Mouse (Mus musculus): ENCODE measurements around the gene Htra2. TPM values are rescaled to one million over a fixed set of nuclear protein-coding genes. Genes with fewer than 3 reads are reported as not detected.

The Htra2 gene
- polyA plus RNA-seq, 1 experiment from 2014 or later = 51.1 TPM

DNA sequence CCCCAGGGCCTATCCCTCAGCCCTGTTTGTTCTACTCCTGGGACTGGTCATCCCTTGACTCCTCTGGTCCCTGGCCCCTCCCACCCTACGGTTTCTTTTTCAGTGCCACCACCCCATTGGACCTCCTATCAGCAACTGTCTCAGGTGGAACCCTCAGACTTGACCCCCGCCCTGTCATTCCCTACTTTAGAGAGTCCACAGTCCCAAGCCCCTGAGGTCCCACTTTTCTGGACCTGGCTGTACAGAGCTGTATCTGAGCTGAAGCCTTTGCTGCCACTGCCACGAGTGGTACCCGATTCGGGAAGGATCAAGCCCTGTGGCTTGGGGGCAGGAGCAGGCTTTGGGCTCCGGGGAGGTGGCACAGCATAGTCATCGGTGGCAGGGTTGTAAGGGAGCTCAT lies 24.0 kb downstream of the Htra2 start:
- Histone ChIP-seq H3K27ac (ENCODE audit: low read depth, low read length) (no peak overlapping the region), H3K27me3 (ENCODE audit: control insufficient read depth, insufficient read depth, low read length) (peaks cover 14% of the 10 kb centered on the region; the same call in 1 of the 2 replicates), H3K36me3 (ENCODE audit: control insufficient read depth, insufficient read depth, low read length) (peaks cover 4% of the 10 kb centered on the region; the same call in 1 of the 2 replicates), H3K4me2 (replicated peaks; ENCODE audit: low read depth, low read length) (no peak overlapping the region), H3K4me1 (ENCODE audit: control insufficient read depth, insufficient read depth, low read length) (peaks cover 10% of the 10 kb centered on the region; the same call in 1 of the 2 replicates), H3K9ac (ENCODE audit: low read depth, low read length) (0 out of 2 replicates have a peak overlapping the region, but pooled peaks have one; percentile 12), H3K4me3 (ENCODE audit: low read length) (no peak overlapping the region), H3K9me3 (ENCODE audit: control insufficient read depth, low read length) (no peaks in the 10 kb centered on the region)
- 81% methylated on average over 7 of the region's 7 CpGs for WGBS
- no peak for ATAC-seq (ENCODE audit: low FRiP score, low TSS enrichment)

DNA sequence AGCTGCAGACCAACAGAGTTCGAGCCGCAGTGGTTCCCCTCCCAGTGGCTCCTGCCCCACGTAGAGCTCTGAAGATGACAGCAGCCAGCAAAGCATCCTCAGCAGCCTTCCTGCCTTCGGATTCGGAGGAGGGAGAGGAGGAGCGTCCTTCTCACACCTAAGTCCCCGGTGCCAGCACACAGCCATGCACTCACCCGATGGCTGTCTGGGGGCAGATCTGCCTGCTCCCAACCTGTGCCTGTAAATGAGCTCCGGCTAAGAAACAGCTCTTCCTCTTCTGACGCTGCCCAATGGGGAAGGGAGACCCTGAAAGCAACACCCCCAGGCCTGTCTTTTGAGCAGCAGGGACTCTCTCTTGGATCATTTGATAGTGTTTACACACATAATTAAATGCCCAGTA lies 25.3 kb downstream of the Htra2 start:
- H3K27me3 ChIP-seq (ENCODE audit: control insufficient read depth, insufficient read depth, low read length) = peaks cover 14% of the 10 kb centered on the region; the same call in 1 of the 2 replicates
- H3K36me3 ChIP-seq (ENCODE audit: control insufficient read depth, insufficient read depth, low read length) = peaks cover 4% of the 10 kb centered on the region; the same call in 1 of the 2 replicates
- H3K4me2 ChIP-seq (replicated peaks; ENCODE audit: low read depth, low read length) = no peak overlapping the region
- H3K4me1 ChIP-seq (ENCODE audit: control insufficient read depth, insufficient read depth, low read length) = peaks cover 6% of the 10 kb centered on the region; the same call in 1 of the 2 replicates
- H3K9me3 ChIP-seq (ENCODE audit: control insufficient read depth, low read length) = no peaks in the 10 kb centered on the region
- H3K9ac ChIP-seq (ENCODE audit: low read depth, low read length) = no peak overlapping the region
- no peak overlapping the region for H3K4me3 ChIP-seq (ENCODE audit: low read length)
- 27% methylated on average over 10 of the region's 10 CpGs for WGBS
- H3K27ac ChIP-seq (ENCODE audit: low read depth, low read length) = no peak overlapping the region
- no peak for ATAC-seq (ENCODE audit: low FRiP score, low TSS enrichment)

DNA sequence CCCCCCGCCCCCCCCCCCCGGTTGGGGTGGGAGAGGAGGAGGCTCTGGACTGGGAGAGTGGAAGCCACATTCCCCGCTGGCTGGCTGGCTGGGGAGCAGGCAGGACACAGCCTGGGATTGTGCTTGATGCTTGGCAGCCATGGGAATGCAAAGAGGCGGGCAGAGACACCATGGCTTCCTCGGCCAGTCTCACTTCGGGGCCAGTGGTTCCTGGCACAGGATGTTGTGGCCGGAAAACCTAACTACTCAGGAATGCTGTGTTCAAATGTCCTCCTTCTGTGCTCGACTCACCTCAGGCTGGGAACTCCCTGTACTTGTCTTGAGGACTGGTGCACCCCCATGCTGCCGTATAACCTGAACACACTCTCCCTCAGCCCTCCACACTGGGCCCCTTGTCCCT lies 27.4 kb downstream of the Htra2 start:
- H3K4me3 ChIP-seq (ENCODE audit: low read length) = no peak overlapping the region
- no peak; the same call in 1 of the 2 replicates for ATAC-seq (ENCODE audit: low FRiP score, low TSS enrichment)
- H3K4me1 ChIP-seq (ENCODE audit: control insufficient read depth, insufficient read depth, low read length) = peaks cover 4% of the 10 kb centered on the region; the same call in 1 of the 2 replicates
- peaks cover 14% of the 10 kb centered on the region; the same call in 1 of the 2 replicates for H3K27me3 ChIP-seq (ENCODE audit: control insufficient read depth, insufficient read depth, low read length)
- WGBS = 62% methylated on average over 8 of the region's 9 CpGs
- H3K9me3 ChIP-seq (ENCODE audit: control insufficient read depth, low read length) = no peaks in the 10 kb centered on the region
- no peak overlapping the region for H3K9ac ChIP-seq (ENCODE audit: low read depth, low read length)
- peaks cover 4% of the 10 kb centered on the region; the same call in 1 of the 2 replicates for H3K36me3 ChIP-seq (ENCODE audit: control insufficient read depth, insufficient read depth, low read length)
- H3K4me2 ChIP-seq (replicated peaks; ENCODE audit: low read depth, low read length) = no peak overlapping the region
- H3K27ac ChIP-seq (ENCODE audit: low read depth, low read length) = no peak overlapping the region

DNA sequence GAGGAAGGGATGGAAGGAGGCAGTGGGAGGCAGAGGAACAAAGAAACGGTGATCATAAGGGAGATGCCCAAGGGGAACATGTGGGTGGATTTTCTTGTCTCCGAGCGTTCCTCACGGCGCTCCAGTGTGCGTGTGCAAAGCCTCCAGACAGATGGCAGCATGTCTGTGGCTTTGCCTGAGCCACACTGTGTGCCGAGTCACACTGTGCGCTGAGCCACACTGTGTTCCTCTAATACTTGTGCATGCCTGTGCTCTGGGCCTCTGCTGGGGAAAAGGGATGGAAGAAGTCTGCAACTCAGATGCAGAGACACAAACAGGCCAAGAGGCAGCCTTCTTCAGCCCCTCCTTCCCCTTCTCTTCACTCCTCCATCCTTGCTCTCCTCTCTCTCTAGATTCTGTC lies 27.8 kb downstream of the Htra2 start:
- no peak overlapping the region for H3K4me3 ChIP-seq (ENCODE audit: low read length)
- no peak overlapping the region for H3K9ac ChIP-seq (ENCODE audit: low read depth, low read length)
- no peak for ATAC-seq (ENCODE audit: low FRiP score, low TSS enrichment)
- no peaks in the 10 kb centered on the region for H3K9me3 ChIP-seq (ENCODE audit: control insufficient read depth, low read length)
- H3K4me1 ChIP-seq (ENCODE audit: control insufficient read depth, insufficient read depth, low read length) = peaks cover 4% of the 10 kb centered on the region; the same call in 1 of the 2 replicates
- H3K4me2 ChIP-seq (replicated peaks; ENCODE audit: low read depth, low read length) = no peak overlapping the region
- H3K36me3 ChIP-seq (ENCODE audit: control insufficient read depth, insufficient read depth, low read length) = peaks cover 4% of the 10 kb centered on the region; the same call in 1 of the 2 replicates
- 70% methylated on average over 8 of the region's 8 CpGs for whole genome bisulfite sequencing
- H3K27me3 ChIP-seq (ENCODE audit: control insufficient read depth, insufficient read depth, low read length) = peaks cover 14% of the 10 kb centered on the region; the same call in 1 of the 2 replicates
- H3K27ac ChIP-seq (ENCODE audit: low read depth, low read length) = no peak overlapping the region

DNA sequence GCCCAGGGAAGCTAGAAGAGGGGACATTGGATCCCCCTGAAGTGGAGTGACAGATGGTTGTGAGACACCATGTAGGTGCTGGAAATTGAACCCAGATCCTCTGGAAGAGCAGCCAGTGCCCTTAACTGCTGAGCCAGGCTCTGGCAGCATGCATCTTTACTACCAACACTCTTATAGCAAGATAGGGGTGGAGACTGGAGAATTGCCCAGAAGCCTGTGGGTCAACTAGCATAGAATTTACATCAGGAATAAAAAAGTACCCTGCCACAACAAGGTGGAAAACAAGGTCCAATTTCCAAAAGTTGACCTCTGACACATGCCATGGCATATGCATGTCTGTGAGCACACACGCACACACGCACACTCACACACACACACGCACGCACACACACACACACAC lies 29.9 kb downstream of the Htra2 start:
- ATAC-seq (ENCODE audit: low FRiP score, low TSS enrichment) = no peak
- WGBS = 93% methylated on average over 4 of the region's 4 CpGs
- Histone ChIP-seq H3K27ac (ENCODE audit: low read depth, low read length) (no peak overlapping the region), H3K27me3 (ENCODE audit: control insufficient read depth, insufficient read depth, low read length) (no peaks in the 10 kb centered on the region), H3K4me3 (ENCODE audit: low read length) (no peak overlapping the region), H3K4me2 (replicated peaks; ENCODE audit: low read depth, low read length) (no peak overlapping the region), H3K36me3 (ENCODE audit: control insufficient read depth, insufficient read depth, low read length) (no peaks in the 10 kb centered on the region), H3K9ac (ENCODE audit: low read depth, low read length) (no peak overlapping the region), H3K4me1 (ENCODE audit: control insufficient read depth, insufficient read depth, low read length) (no peaks in the 10 kb centered on the region), H3K9me3 (ENCODE audit: control insufficient read depth, low read length) (no peaks in the 10 kb centered on the region)

DNA sequence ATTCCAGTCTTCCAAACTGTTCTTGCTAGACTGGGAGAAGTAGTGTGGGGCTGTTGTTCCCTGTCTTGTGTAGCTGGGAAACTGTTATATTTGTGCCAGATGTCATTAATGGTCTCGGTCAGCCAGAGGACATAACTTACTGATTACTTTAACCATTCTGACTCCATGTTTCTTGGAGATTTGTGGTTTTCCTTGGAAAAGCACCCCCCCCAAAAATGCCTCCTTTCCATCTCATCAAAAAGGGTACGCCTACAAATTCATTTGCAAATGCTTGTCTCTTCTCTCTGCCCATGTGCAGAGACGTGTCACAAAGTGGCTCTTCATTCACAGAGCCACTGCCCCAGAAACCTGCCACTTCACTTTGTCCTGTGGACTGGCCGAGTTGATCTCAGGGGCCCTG lies 30.7 kb downstream of the Htra2 start:
- Histone ChIP-seq H3K36me3 (ENCODE audit: control insufficient read depth, insufficient read depth, low read length) (no peaks in the 10 kb centered on the region), H3K9me3 (ENCODE audit: control insufficient read depth, low read length) (no peaks in the 10 kb centered on the region), H3K4me3 (ENCODE audit: low read length) (no peak overlapping the region), H3K27me3 (ENCODE audit: control insufficient read depth, insufficient read depth, low read length) (no peaks in the 10 kb centered on the region), H3K9ac (ENCODE audit: low read depth, low read length) (no peak overlapping the region), H3K4me1 (ENCODE audit: control insufficient read depth, insufficient read depth, low read length) (no peaks in the 10 kb centered on the region), H3K4me2 (replicated peaks; ENCODE audit: low read depth, low read length) (no peak overlapping the region), H3K27ac (ENCODE audit: low read depth, low read length) (no peak overlapping the region)
- 63% methylated on average over 4 of the region's 4 CpGs for WGBS
- ATAC-seq (ENCODE audit: low FRiP score, low TSS enrichment) = no peak

DNA sequence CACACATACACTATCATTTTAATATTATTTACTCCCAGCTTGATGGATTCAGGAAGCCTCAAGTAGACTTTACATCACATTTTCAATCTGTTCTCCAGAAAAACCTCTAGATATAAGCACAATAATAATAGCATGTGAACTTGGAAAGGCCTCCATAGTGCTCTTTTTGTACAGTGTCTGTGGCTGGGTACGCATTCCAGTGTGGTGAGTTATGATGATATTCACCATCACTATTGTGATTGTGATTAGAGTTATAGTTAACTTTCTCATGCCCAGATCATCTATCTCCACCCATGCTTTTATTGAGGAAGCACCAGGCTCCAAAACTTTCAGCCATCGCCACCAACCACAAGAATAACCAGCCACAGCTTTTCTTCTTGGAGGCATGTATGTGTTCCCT lies 31.3 kb downstream of the Htra2 start:
- ATAC-seq (ENCODE audit: low FRiP score, low TSS enrichment) = no peak
- Histone ChIP-seq H3K9ac (ENCODE audit: low read depth, low read length) (no peak overlapping the region), H3K36me3 (ENCODE audit: control insufficient read depth, insufficient read depth, low read length) (no peaks in the 10 kb centered on the region), H3K4me2 (replicated peaks; ENCODE audit: low read depth, low read length) (no peak overlapping the region), H3K4me3 (ENCODE audit: low read length) (no peak overlapping the region), H3K9me3 (ENCODE audit: control insufficient read depth, low read length) (no peaks in the 10 kb centered on the region), H3K27ac (ENCODE audit: low read depth, low read length) (no peak overlapping the region), H3K4me1 (ENCODE audit: control insufficient read depth, insufficient read depth, low read length) (no peaks in the 10 kb centered on the region), H3K27me3 (ENCODE audit: control insufficient read depth, insufficient read depth, low read length) (no peaks in the 10 kb centered on the region)
- 97% methylated on average over 2 of the region's 2 CpGs for WGBS

DNA sequence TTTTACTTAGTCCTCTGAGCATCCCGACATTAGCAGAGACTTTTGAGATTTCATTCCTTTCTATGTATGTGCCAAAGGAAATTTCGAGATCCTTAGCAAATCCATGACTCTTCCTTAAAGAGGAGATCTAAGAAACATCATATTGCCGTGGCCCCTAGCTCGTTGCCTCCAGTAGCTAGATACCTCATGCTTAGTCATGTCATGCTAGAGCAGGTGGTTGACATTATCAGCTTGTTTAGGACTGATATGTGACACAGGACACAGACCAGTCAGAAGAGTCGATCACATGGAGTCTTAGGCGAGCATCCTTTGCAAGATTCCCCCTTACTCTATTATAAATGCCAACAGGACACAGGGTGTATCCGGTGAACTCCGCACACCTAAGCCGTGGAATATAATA lies 32.1 kb downstream of the Htra2 start:
- no peak for ATAC-seq (ENCODE audit: low FRiP score, low TSS enrichment)
- H3K27ac ChIP-seq (ENCODE audit: low read depth, low read length) = no peak overlapping the region

DNA sequence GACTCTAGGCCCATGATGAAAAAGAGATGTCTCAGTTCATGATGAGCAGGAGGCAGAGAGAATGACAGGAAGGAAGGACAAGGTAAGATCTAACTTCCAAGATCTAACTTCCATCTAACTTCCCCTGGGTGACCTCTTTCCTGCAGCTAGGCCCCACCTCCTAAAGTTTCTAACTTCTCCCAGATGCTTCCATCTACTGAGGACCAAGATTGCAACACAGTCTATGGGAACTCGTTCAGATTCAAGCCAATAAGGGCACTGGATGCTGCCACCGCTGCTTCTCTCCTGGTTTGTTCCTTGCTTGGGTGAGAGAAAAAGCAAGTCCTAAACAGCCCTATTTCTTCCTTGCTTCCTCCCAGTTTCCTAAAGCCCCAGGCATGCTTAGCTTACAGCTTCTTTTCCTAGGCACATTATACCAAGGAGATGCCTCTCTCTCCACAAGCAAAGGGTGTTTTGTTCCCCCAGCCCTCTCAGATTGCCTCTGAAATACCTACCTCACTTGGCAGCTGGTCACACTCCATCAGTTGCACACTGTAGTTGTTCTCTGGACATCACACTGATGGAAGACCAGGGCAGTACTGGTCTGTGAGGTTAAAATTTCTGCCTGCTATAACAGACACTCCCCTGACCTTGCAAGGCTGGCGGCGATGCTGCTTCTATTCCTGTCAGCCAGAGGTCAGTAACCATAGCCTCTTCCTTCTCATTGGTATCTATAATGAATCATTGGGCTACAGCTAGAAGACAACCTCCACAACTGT lies 34.1 kb downstream of the Htra2 start:
- Histone ChIP-seq H3K36me3 (ENCODE audit: control insufficient read depth, insufficient read depth, low read length) (no peaks in the 10 kb centered on the region), H3K9me3 (ENCODE audit: control insufficient read depth, low read length) (no peaks in the 10 kb centered on the region), H3K4me1 (ENCODE audit: control insufficient read depth, insufficient read depth, low read length) (no peaks in the 10 kb centered on the region), H3K9ac (ENCODE audit: low read depth, low read length) (no peak overlapping the region), H3K4me2 (replicated peaks; ENCODE audit: low read depth, low read length) (no peak overlapping the region), H3K27me3 (ENCODE audit: control insufficient read depth, insufficient read depth, low read length) (no peaks in the 10 kb centered on the region), H3K4me3 (ENCODE audit: low read length) (no peak overlapping the region), H3K27ac (ENCODE audit: low read depth, low read length) (no peak overlapping the region)
- peak; percentile 82 for ATAC-seq (ENCODE audit: low FRiP score, low TSS enrichment)
- 56% methylated on average over 4 of the region's 4 CpGs for WGBS

More for the DNA sequence above, 32.1 kb downstream of the Htra2 start:
- no peaks in the 10 kb centered on the region for H3K27me3 ChIP-seq (ENCODE audit: control insufficient read depth, insufficient read depth, low read length)
- H3K4me2 ChIP-seq (replicated peaks; ENCODE audit: low read depth, low read length) = no peak overlapping the region
- no peak overlapping the region for H3K4me3 ChIP-seq (ENCODE audit: low read length)
- no peak overlapping the region for H3K9ac ChIP-seq (ENCODE audit: low read depth, low read length)
- no peaks in the 10 kb centered on the region for H3K36me3 ChIP-seq (ENCODE audit: control insufficient read depth, insufficient read depth, low read length)
- H3K9me3 ChIP-seq (ENCODE audit: control insufficient read depth, low read length) = no peaks in the 10 kb centered on the region
- H3K4me1 ChIP-seq (ENCODE audit: control insufficient read depth, insufficient read depth, low read length) = no peaks in the 10 kb centered on the region
- 87% methylated on average over 9 of the region's 9 CpGs for WGBS
